Mouse (Mus musculus): ENCODE results near the gene St8sia2. TPM values are rescaled to one million over a fixed set of nuclear protein-coding genes. Genes with fewer than 3 reads are reported as not detected.
"Not testable (repeated sequence)": the region's sequence is repeated elsewhere in the genome, so short reads cannot be mapped to it uniquely, and the experiment has no call there.

Gene St8sia2
- polyA plus RNA-seq, 1 experiment from 2014 or later = 36.5 TPM

- Histone ChIP-seq H3K9me3 (no peaks in the 10 kb centered on the region), H3K27ac (no peak overlapping the region), H3K36me3 (no peaks in the 10 kb centered on the region), H3K4me1 (replicated peaks) (peaks cover 23% of the 10 kb centered on the region), H3K4me3 (no peak overlapping the region), H3K27me3 (ENCODE audit: insufficient read depth, poor library complexity, severe bottlenecking) (peaks cover 24% of the 10 kb centered on the region)
- DNase-seq (ENCODE audit: low spot score) = no peak
- WGBS = 93% methylated on average over 2 of the region's 2 CpGs
Observed at GRCm38 (mm10) chr7:74016613-74017012, 3.1 kb upstream of the St8sia2 start.

- H3K4me3 ChIP-seq = peak overlapping the region; percentile 92
- DNase-seq (ENCODE audit: low spot score) = peak; percentile 70
- peak overlapping the region; percentile 98 for H3K27ac ChIP-seq
- WGBS = under 1% methylated on average over 70 of the region's 70 CpGs
- H3K36me3 ChIP-seq = no peaks in the 10 kb centered on the region
- peaks cover 34% of the 10 kb centered on the region for H3K27me3 ChIP-seq (ENCODE audit: insufficient read depth, poor library complexity, severe bottlenecking)
- H3K9me3 ChIP-seq = no peaks in the 10 kb centered on the region
- H3K4me1 ChIP-seq (replicated peaks) = peaks cover 55% of the 10 kb centered on the region
Observed at GRCm38 (mm10) chr7:74012858-74013600, 461 bp downstream of the St8sia2 start.

GRCm38 (mm10) chr7:74011976-74012857 lies 1.3 kb downstream of the St8sia2 start:
- peak overlapping the region; percentile 92 for H3K4me3 ChIP-seq
- no peaks in the 10 kb centered on the region for H3K9me3 ChIP-seq
- H3K27me3 ChIP-seq (ENCODE audit: insufficient read depth, poor library complexity, severe bottlenecking) = peaks cover 34% of the 10 kb centered on the region
- H3K27ac ChIP-seq = peak overlapping the region; percentile 98
- H3K36me3 ChIP-seq = no peaks in the 10 kb centered on the region
- H3K4me1 ChIP-seq (replicated peaks) = peaks cover 63% of the 10 kb centered on the region
- DNase-seq (ENCODE audit: low spot score) = peak; percentile 61
- 3% methylated on average over 43 of the region's 43 CpGs for WGBS

- H3K36me3 ChIP-seq = peaks cover 13% of the 10 kb centered on the region
- H3K9me3 ChIP-seq = no peaks in the 10 kb centered on the region
- H3K27me3 ChIP-seq (ENCODE audit: insufficient read depth, poor library complexity, severe bottlenecking) = peaks cover 15% of the 10 kb centered on the region
- 49% methylated on average over 7 of the region's 7 CpGs for WGBS
- no peak overlapping the region for H3K4me3 ChIP-seq
- no peak overlapping the region for H3K27ac ChIP-seq
- peaks cover 79% of the 10 kb centered on the region for H3K4me1 ChIP-seq (replicated peaks)
- DNase-seq (ENCODE audit: low spot score) = peak; percentile 33
Observed at GRCm38 (mm10) chr7:74008946-74009542, 4.4 kb downstream of the St8sia2 start.

GRCm38 (mm10) chr7:74006775-74007371 lies 6.6 kb downstream of the St8sia2 start:
- 9% methylated on average over 9 of the region's 9 CpGs for WGBS
- peaks cover 13% of the 10 kb centered on the region for H3K27me3 ChIP-seq (ENCODE audit: insufficient read depth, poor library complexity, severe bottlenecking)
- H3K36me3 ChIP-seq = peaks cover 15% of the 10 kb centered on the region
- peak overlapping the region; percentile 26; the same call in 1 of the 2 replicates for H3K4me3 ChIP-seq
- peaks cover 65% of the 10 kb centered on the region for H3K4me1 ChIP-seq (replicated peaks)
- no peaks in the 10 kb centered on the region for H3K9me3 ChIP-seq
- DNase-seq (ENCODE audit: low spot score) = peak; percentile 50
- peak overlapping the region; percentile 77 for H3K27ac ChIP-seq

GRCm38 (mm10) chr7:74006364-74006763 lies 7.1 kb downstream of the St8sia2 start:
- Histone ChIP-seq H3K27me3 (ENCODE audit: insufficient read depth, poor library complexity, severe bottlenecking) (peaks cover 8% of the 10 kb centered on the region), H3K36me3 (peaks cover 15% of the 10 kb centered on the region), H3K4me3 (no peak overlapping the region), H3K4me1 (replicated peaks) (peaks cover 60% of the 10 kb centered on the region), H3K9me3 (no peaks in the 10 kb centered on the region), H3K27ac (peak overlapping the region; percentile 77)
- no peak for DNase-seq (ENCODE audit: low spot score)
- 10% methylated on average over 1 of the region's 1 CpGs for WGBS

GRCm38 (mm10) chr7:74000743-74001510 lies 12.6 kb downstream of the St8sia2 start:
- no peaks in the 10 kb centered on the region for H3K9me3 ChIP-seq
- H3K27me3 ChIP-seq (ENCODE audit: insufficient read depth, poor library complexity, severe bottlenecking) = no peaks in the 10 kb centered on the region
- no peak overlapping the region for H3K27ac ChIP-seq
- peaks cover 13% of the 10 kb centered on the region for H3K4me1 ChIP-seq (replicated peaks)
- DNase-seq (ENCODE audit: low spot score) = no peak
- peaks cover 32% of the 10 kb centered on the region for H3K36me3 ChIP-seq
- 95% methylated on average over 12 of the region's 12 CpGs for WGBS
- no peak overlapping the region for H3K4me3 ChIP-seq

- Histone ChIP-seq H3K4me1 (replicated peaks) (no peaks in the 10 kb centered on the region), H3K36me3 (peaks cover 44% of the 10 kb centered on the region), H3K27ac (no peak overlapping the region), H3K9me3 (no peaks in the 10 kb centered on the region), H3K4me3 (no peak overlapping the region), H3K27me3 (ENCODE audit: insufficient read depth, poor library complexity, severe bottlenecking) (no peaks in the 10 kb centered on the region)
- no peak for DNase-seq (ENCODE audit: low spot score)
- 93% methylated on average over 2 of the region's 2 CpGs for WGBS
Observed at GRCm38 (mm10) chr7:73989366-73989765, 24.1 kb downstream of the St8sia2 start.

- not testable (repeated sequence) for H3K9me3 ChIP-seq; DNase-seq (ENCODE audit: low spot score); H3K4me3 ChIP-seq; H3K4me1 ChIP-seq (replicated peaks); H3K27me3 ChIP-seq (ENCODE audit: insufficient read depth, poor library complexity, severe bottlenecking); H3K27ac ChIP-seq
- H3K36me3 ChIP-seq = peaks cover 79% of the 10 kb centered on the region
- 84% methylated on average over 5 of the region's 5 CpGs for WGBS
Observed at GRCm38 (mm10) chr7:73972157-73972556, 41.3 kb downstream of the St8sia2 start.

- Histone ChIP-seq H3K9me3 (no peaks in the 10 kb centered on the region), H3K27me3 (ENCODE audit: insufficient read depth, poor library complexity, severe bottlenecking) (no peaks in the 10 kb centered on the region), H3K4me3 (no peak overlapping the region), H3K36me3 (peaks cover 91% of the 10 kb centered on the region), H3K27ac (no peak overlapping the region), H3K4me1 (replicated peaks) (no peaks in the 10 kb centered on the region)
- DNase-seq (ENCODE audit: low spot score) = no peak
- WGBS = 74% methylated on average over 3 of the region's 3 CpGs
Observed at GRCm38 (mm10) chr7:73965164-73965563, 48.3 kb downstream of the St8sia2 start.

- no peaks in the 10 kb centered on the region for H3K9me3 ChIP-seq
- H3K27ac ChIP-seq = no peak overlapping the region
- no peaks in the 10 kb centered on the region for H3K4me1 ChIP-seq (replicated peaks)
- H3K27me3 ChIP-seq (ENCODE audit: insufficient read depth, poor library complexity, severe bottlenecking) = no peaks in the 10 kb centered on the region
- H3K4me3 ChIP-seq = no peak overlapping the region
- 86% methylated on average over 5 of the region's 5 CpGs for WGBS
- peaks cover 98% of the 10 kb centered on the region for H3K36me3 ChIP-seq
- DNase-seq (ENCODE audit: low spot score) = no peak
Observed at GRCm38 (mm10) chr7:73962431-73962830, 51.1 kb downstream of the St8sia2 start.

GRCm38 (mm10) chr7:73954441-73954840 lies 59.0 kb downstream of the St8sia2 start:
- Histone ChIP-seq H3K27ac (no peak overlapping the region), H3K36me3 (peaks cover 100% of the 10 kb centered on the region), H3K27me3 (ENCODE audit: insufficient read depth, poor library complexity, severe bottlenecking) (no peaks in the 10 kb centered on the region), H3K9me3 (0 out of 2 replicates have a peak, but pooled peaks cover 2% of the 10 kb centered on the region), H3K4me1 (replicated peaks) (no peaks in the 10 kb centered on the region), H3K4me3 (no peak overlapping the region)
- 78% methylated on average over 5 of the region's 5 CpGs for WGBS
- DNase-seq (ENCODE audit: low spot score) = no peak
